Mouse (Mus musculus): ENCODE measurements at regions not wholly inside any gene's neighbourhood (a gene's known extent, or its start where the extent isn't known, plus 50 kb on each side); places are given as distances from the start of the nearest gene placed in this dataset.

DNA sequence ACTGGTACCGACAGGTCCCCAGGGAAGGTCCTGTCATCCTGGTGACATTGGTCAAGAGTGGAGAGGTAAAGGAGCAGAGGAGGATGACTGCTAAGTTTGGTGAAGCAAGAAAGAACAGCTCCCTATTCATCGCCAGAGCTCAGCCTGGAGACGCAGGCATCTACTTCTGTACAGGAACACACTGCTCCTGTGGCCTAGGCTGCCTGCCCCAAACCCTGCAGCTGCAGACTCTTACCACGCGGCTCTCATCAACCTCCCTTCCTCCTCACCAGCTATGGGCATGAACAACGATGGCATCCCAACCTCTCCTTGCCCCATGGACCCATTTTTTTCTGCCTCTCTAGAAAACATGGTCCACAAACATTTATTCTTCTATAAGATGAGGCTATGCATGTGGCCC, 422.3 kb downstream of the Dad1 start:
- TF ChIP-seq CTCF (IDR thresholded peaks at IDR 0.05; ENCODE audit: low read depth, low read length), result no peak
- no peak for TF ChIP-seq POLR2A (IDR thresholded peaks at IDR 0.05; ENCODE audit: insufficient read depth, low read length)
